Mouse (Mus musculus) cerebellum, postnatal 4 days (tissue): Measurements from ENCODE around the gene Spsb1.

Source experiments
- DNase-seq, 2 experiments: peaks; one replicate each; pipeline ENCODE4 v3.0.0; 2022; ENCODE audit warnings: low spot score in 2 of 2, mixed read lengths in 1 of 2

Spsb1 gene

DNA sequence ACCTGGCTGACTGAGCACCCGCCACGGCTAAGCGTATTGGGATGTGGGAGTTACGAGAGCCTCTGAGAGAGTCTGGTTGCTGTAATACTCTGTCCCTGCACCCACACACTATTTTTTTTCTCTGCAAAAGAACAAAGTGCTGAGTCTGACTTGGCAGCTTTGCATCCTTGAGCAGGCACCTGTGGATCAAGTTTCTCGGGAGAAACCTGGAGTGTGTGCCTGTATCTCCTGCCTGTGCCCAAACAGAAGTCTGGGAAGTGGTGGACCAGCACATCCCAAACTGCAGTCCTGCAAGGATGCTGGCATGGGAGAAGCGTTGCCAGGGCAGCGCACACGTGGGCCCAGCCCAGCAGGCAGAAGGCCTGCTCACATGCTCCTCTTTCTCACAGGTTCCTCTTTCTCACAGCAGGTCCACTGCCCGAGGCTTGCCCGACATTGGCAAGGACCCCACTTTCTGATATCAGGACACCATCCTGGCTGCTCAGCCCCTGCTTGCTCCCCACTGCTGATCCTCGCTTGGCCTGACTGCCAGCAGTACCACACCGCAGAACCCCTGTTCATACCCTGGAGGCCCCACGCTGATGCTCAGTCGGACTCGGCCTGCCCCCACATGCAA is 36.3 kb downstream of the Spsb1 start:
- DNase-seq: peak in 1 of 2 experiments; percentile 27

DNA sequence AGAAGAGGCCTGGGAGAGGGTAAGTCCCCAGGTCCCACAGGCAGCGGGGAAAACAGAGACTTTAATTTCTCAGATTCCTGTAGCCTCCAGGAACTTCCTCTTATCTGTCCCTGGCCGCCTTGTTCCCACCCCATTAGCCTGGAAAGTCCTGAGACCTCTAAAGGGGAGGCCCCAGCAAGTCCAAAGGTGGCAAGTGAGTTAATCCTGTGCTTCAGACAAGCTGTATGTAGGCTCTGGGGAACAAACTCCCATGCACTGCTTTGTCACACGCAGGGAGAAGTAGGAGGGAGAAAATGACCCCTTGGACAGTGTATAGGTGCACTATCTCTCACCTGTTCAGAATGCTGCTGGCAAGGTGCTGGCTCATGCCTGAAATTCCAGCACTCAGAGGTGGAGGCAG is 38.0 kb downstream of the Spsb1 start:
- no peak for DNase-seq

- DNase-seq: no peak
Measured at GRCm38 (mm10) chr4:149913709-149914370, 41.0 kb downstream of the Spsb1 start.

DNA sequence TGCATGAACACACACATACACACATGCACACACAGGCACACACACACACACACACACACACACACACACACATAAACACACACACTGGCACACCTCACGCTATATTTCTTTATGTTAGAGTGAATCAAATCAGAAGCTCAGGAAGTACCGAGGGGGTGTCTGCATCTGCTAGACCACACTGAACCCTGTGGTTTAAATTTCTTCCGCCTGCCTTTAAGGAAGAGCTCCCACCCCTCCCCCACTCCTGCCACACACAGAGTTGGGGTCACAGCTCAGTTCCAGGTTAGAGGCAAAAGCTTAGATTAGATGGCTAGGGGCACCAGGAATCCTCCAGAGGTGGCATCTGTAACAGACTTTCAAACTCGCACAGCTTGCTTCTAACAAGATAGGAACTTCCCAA is 42.4 kb downstream of the Spsb1 start:
- DNase-seq: no peak

DNA sequence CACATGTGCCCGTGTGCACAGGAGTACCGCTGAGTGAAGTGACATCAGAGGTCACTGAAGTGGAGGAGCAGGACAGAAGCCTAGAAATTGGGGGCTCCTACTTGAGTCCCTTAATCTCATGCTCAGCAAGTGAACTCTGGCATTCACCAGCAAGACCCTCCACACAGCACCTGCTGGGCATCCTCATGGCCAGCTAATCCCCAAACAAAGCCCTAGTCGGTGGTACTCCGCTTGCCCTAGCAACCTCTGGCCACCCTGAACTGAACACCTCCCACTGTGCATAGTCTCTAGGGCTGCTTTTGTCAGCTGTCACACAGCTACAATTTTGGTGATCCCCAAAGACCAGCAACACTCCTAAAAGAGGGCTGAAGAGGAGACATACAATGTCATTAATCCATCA is 44.3 kb downstream of the Spsb1 start:
- no peak for DNase-seq

GRCm38 (mm10) chr4:149909551-149909950 is 45.3 kb downstream of the Spsb1 start:
- DNase-seq: no peak

GRCm38 (mm10) chr4:149908923-149909322 is 45.9 kb downstream of the Spsb1 start:
- DNase-seq: no peak

DNA sequence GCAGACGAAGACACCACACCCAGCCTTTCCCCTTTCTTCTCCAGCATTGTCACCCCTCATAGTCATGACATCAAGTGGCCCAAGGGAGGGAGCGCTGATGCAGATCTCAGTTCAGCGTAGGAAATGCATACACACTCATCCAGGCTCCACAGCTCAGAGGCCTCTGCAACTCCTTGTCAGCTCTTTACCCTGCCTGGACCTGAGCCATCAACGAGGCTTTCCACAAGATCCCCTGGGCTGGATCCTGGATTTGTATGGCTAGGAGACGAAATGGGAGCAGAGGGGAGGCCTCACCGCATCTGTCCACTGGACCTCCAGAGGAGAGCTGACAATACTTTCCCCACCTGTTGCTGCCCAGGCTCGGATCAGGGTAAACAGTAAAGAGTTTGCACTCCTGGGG is 47.2 kb downstream of the Spsb1 start:
- no peak for DNase-seq

- DNase-seq: no peak
Measured at GRCm38 (mm10) chr4:149906921-149907320, 47.9 kb downstream of the Spsb1 start.

- no peak for DNase-seq
Measured at GRCm38 (mm10) chr4:149905302-149905974, 49.4 kb downstream of the Spsb1 start.

DNA sequence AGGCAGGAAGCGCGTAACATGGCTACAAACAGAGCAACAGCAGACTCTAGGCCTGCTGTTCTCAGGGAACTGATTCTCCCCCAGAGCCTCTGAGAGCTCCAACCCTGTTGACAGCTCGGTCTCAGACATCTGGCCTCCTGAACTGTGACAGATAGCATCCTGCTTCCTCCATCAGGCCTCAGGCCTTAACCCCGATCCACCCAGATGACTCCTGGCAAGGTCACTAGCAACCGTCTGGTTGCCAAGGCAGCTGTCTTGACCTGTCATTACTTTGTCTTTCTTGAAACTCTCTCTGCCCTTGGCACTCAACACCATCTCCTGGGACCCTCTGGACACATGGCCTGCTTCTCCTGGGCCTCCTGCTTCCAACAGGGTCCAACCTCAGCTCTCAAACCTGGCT is 51.8 kb downstream of the Spsb1 start:
- peak in 1 of 2 experiments; percentile 28 for DNase-seq

GRCm38 (mm10) chr4:149901349-149901782 is 53.5 kb downstream of the Spsb1 start:
- DNase-seq: no peak

GRCm38 (mm10) chr4:149897661-149898260 is 57.1 kb downstream of the Spsb1 start:
- no peak for DNase-seq

- DNase-seq: no peak
Measured at GRCm38 (mm10) chr4:149896024-149896538, 58.8 kb downstream of the Spsb1 start.

GRCm38 (mm10) chr4:149895226-149895625 is 59.6 kb downstream of the Spsb1 start:
- no peak for DNase-seq

DNA sequence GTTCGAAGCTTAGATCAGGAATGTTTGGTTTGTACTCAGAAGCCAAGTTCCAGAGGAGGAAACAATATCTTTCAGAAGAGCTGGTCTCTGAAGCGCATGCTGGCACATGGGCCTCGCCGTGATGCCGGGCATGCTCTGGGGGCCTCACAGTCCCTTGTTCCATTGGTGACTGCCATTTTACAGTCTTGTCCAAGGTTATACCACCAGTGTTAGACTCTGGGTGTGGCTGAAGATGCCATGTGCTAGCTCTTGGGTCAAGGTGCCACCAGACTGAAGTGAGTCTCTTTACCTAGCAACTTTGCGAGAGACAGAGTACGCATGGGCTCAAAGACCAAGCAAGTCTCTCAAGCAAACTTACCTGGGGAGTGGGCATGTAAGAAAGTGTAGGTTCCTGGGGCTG is 60.5 kb downstream of the Spsb1 start:
- no peak for DNase-seq

DNA sequence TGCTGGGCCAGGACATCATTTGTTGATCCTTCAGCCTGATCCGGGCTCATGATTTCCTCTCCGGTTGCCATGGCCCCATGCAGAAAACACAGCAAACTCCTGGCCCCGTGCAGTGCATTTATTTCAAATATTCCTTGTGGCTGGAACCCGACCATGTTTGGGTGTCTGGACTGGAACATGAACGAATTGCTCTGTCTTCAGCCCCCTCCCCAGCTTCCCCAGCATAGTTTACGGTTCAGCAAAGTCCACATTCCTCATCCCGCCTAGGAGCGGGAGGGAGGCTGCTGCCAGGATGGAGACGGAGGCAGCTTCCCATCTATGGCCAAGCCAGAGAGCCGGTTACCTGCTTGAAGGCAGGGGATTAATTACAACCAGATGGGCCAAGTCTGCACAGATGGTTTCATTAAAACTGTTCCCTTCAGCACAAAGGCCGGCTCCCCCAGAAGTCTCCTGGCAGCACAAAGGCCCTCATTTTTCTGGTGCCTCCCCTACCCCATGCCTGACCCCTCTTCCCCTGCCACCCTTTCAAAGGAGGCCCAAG is 61.2 kb downstream of the Spsb1 start:
- peak in 1 of 2 experiments; percentile 36 for DNase-seq

DNA sequence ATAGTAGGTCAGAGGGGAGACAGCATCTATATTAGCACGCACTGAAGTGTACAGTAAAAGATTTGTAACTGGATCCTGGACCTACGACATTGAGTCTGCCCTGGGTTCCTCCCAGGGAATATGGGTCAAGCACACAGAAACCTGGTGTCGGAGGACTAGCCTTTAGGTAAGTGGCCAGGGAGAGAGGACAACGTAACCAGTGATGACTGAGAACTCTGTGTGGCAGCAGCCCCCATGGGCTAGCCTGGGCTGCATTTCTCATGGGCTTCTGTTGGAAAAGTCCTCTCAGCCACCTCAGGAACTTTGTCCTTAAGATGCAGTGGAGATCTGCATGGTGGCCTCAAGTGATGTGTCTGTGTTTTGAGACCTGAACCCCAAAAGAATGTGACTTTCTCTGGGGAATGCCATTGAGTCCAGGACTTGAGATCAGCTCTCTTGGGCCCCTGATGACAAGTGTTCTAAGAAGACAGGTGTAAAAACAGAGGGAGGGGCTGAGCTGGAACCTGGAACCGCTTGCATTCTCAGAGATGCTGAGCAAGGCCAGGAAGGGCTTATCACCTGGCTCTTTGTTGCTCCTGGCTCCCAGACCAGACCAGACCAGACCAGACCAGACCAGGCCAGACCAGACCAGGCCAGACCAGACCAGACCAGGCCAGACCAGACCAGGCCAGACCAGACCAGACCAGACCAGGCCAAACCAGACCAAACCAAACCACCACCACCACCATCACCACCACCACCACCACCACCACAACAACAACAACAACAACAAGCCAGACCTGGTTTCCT is 63.5 kb downstream of the Spsb1 start:
- no peak for DNase-seq

DNA sequence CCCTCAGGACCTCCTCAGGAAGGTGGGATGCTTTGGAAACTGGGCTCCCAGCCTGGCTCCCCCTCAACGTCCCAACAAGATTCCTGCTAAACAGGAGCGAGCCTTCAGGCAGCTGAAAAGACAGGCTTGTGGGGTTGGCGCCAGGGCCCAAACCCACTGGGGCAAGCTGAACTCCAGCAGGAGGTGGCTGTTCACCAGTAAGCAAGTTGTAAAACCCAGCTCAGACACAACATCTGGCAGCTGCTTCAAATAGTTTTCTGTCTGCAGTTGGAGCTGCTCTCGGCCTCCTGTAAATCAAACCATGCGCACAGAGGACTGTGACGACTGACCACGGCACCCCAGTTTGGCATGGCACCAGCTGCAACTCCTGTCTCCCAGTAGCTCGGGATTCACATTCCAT is 64.3 kb downstream of the Spsb1 start:
- DNase-seq: no peak

- DNase-seq: no peak
Measured at GRCm38 (mm10) chr4:149889851-149890250, 65.0 kb downstream of the Spsb1 start.

DNA sequence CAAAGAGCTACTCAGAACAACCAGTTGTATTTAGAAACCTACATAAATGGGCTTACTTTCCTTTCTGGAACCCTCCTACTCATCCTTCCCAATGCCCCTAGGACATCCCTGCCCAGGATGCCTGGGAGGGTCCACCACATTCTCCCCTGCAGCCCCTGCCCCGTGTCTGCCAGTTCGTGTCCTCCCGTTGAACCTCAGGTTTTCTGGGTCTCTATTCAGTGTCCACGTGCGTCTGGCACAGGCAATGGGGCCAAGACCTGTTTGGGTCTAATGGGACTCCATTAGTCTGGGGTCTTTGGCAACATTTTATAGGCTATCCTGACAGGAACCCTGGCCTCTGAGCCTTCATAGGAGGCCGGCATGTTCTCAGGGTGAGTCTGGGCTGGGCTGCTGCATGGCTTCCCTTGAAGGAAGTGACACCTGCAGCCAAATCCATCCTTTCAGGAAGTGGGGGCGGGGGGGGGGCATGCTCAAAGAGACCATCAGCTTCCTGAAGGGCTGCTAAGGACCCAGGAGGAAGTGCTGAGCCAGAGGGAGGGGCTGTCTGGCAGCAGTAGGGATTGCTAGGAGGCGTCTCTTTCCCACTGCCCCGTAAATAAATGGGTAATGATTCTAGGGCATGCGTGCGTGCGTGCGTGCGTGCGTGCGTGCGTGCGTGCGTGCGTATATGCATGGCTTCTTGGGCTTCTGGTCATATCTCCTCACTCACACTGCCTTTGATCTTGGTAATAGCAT is 65.9 kb downstream of the Spsb1 start:
- DNase-seq: no peak
